Mouse (Mus musculus) CH12.LX (cell line): ENCODE measurements around the gene Focad.

ENCODE experiments used
- CTCF ChIP-seq, 2 experiments: IDR thresholded peaks in 1 of 2; conservative IDR thresholded peaks in 1 of 2; 2 replicates each; pipeline ENCODE4 v1.5.1; 2011 to 2012; ENCODE audit warnings: low read depth in 2 of 2, low read length in 2 of 2, improper control_type of control experiment in 1 of 2, inconsistent platforms in 1 of 2, mild to moderate bottlenecking in 1 of 2, moderate library complexity in 1 of 2
- E2F4 ChIP-seq: IDR thresholded peaks from 2 replicates; pipeline ENCODE4 v1.6.1; 2011; ENCODE audit warnings: low read depth, low read length, improper control_type of control experiment; ENCODE audit not compliant: insufficient replicate concordance
- HCFC1 ChIP-seq: IDR thresholded peaks from 2 replicates; pipeline ENCODE4 v1.6.1; 2012; ENCODE audit warnings: low read depth, mild to moderate bottlenecking, inconsistent platforms, low read length, improper control_type of control experiment
- POLR2A ChIP-seq: IDR thresholded peaks from 2 replicates; pipeline ENCODE4 v1.6.1; 2011; ENCODE audit warnings: low read depth, mild to moderate bottlenecking, improper control_type of control experiment, low read length
- ZC3H11A ChIP-seq: IDR thresholded peaks from 2 replicates; pipeline ENCODE4 v1.6.1; 2012; ENCODE audit warnings: low read depth, mild to moderate bottlenecking, inconsistent platforms, low read length, improper control_type of control experiment

DNA sequence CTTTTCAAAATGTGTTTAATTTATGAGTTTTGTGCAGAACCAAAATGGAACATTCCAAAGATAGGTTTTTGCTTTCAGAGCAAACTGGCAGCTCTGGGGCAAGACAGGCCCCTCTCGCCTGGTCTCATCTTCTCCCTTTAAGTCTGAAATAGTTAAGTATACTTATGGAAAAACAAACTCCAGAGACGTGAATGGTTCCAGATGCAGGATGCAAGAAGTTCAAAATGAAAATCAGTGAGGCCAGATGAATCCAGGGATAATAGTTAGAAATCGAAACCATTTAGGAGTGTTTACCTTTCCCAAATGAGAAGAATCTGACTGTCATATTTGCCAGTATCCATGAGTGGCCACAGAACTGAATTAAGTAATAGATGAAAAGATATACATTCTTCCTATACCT lies 342.7 kb downstream of the Focad start:
- TF ChIP-seq E2F4 (no peak), CTCF (conservative IDR thresholded peaks at IDR 0.05 in 1 of 2, IDR thresholded peaks at IDR 0.05 in 1 of 2; ENCODE audit: low read depth in 2 of 2, low read length in 2 of 2) (no peak), HCFC1 (no peak), POLR2A (no peak), ZC3H11A (no peak)
